Mouse (Mus musculus): ENCODE data around the gene Ptpn21.

GRCm38 (mm10) chr12:98766241-98766640 is 29.0 kb upstream of the Ptpn21 start:
- TF ChIP-seq CTCF (IDR thresholded peaks at IDR 0.05; ENCODE audit: low read depth), result no peak
- TF ChIP-seq EP300 (optimal IDR thresholded peaks at IDR 0.05), result no peak

All from stomach, postnatal 0 days (tissue).